Mouse (Mus musculus): Measurements from ENCODE around the gene Scnn1a. TPM values are rescaled to one million over a fixed set of nuclear protein-coding genes. Genes with fewer than 3 reads are reported as not detected.
"Not testable (repeated sequence)": the region's sequence is repeated elsewhere in the genome, so short reads cannot be mapped to it uniquely, and the experiment has no call there.

The Scnn1a gene
- polyA plus RNA-seq (2016; fragmentation: Nextera tagmentation; extraction: Ambion mirVana) = 0.24 and 0.49 TPM in 2 replicates

DNA sequence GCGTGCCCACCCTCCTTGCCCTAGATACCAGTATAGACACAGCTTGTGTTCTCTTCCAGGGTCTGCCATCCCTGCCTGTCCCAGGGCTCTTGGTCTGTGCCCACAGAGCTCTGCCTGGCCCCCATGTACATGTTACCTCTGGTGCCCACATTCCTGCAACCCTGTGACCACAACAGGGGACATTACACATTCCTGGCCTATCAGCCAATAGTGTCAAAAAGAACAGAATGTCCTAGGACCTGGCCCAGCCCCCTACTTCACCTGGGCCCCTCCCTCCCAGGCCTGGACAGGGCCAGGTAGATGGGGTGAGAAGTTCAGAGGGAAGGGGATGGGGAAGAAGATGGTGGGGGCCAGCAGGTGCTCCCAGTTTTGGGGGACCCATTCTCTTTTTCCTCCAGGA lies at the start of gene Scnn1a:
Gene Scnn1a (plus strand): TSS at position 337 of the 400 bp plus-strand sequence.
- H3K9ac ChIP-seq = no peak within 1 kb of the TSS
- ATAC-seq (ENCODE audit: low FRiP score) = no peak
- no peaks in the 10 kb centered on the region for H3K36me3 ChIP-seq (replicated peaks)
- H3K9me3 ChIP-seq = no peaks in the 10 kb centered on the region
- WGBS = 83% methylated on average over 1 of the region's 1 CpGs
- H3K4me3 ChIP-seq (replicated peaks) = no peak within 1 kb of the TSS
- H3K27ac ChIP-seq = no peak within 1 kb of the TSS
- H3K4me2 ChIP-seq = no peak within 1 kb of the TSS
- peaks cover 50% of the 10 kb centered on the region for H3K27me3 ChIP-seq
- H3K4me1 ChIP-seq = peaks cover 11% of the 10 kb centered on the region; the same call in 1 of the 2 replicates

DNA sequence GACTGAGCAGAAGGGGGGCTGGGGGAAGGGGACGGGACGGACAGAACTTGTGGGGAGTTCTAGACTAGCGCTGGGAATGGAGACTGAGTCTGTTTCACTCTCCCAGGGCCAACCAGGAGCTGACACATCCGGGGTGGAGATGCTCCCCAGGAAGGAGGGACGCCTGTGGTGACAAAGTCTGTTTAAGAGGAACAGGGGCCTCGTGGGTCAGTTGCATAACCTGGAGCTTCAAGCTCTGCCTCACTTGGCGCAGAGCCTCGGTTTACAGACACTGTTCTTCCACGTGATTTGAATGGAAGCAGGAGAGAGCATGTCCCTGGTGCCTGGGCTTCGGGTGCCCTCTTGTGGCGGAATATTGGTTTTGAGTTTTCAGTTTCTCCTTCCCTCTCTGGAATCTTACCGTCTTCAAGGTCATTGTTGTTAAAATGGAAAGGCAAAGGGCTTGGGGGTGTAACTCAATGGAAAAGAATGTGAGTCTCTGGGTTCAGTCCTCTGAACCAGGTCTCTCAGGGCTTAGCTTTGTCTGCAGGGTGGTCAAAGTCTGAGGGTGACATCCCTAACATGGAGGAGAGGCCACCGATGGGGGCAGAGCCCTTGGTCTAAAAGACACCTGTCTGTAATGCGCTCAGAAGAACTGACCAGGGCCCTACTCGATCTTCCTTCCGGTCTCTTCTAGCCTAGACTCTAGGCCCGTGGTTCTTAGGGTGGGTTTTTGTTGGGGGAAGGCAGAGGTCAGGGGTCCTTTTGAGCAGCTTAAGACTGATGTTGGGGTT lies 48.8 kb upstream of the Scnn1a start:
- peak; percentile 92 for ATAC-seq (ENCODE audit: low FRiP score)
- Histone ChIP-seq H3K4me3 (replicated peaks) (no peak overlapping the region), H3K9ac (no peak overlapping the region), H3K9me3 (no peaks in the 10 kb centered on the region), H3K36me3 (replicated peaks) (no peaks in the 10 kb centered on the region), H3K4me2 (peak overlapping the region; percentile 44), H3K27ac (no peak overlapping the region), H3K27me3 (peaks cover 14% of the 10 kb centered on the region; the same call in 1 of the 2 replicates), H3K4me1 (peaks cover 3% of the 10 kb centered on the region; the same call in 1 of the 2 replicates)
- WGBS = 22% methylated on average over 17 of the region's 17 CpGs

DNA sequence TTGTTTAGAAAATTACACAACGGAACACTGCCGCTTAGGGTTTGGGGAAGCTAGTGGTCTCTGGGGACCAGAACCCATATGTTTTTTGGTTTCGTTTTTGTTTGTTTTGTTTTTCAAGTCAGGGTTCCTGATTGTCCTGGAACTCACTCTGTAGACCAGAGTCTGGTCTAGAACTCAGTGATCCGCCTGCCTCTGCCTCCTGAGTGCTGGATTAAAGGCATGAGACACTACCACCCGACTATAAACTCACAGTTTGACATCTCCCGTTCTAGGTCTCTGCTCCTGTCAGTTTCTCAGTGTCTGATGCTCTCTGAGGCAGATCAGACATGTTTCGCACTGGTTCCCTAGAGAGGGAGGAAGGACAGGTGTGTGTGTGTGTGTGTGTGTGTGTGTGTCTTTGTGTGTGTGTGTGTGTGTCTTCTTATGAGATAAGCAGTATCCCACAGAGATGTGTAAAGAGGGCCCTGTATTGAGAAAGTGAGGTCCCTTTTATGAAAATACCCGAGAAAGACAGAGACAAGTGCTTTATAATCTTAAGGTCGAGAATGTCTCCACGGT lies 48.2 kb upstream of the Scnn1a start:
- 84% methylated on average over 10 of the region's 10 CpGs for WGBS

DNA sequence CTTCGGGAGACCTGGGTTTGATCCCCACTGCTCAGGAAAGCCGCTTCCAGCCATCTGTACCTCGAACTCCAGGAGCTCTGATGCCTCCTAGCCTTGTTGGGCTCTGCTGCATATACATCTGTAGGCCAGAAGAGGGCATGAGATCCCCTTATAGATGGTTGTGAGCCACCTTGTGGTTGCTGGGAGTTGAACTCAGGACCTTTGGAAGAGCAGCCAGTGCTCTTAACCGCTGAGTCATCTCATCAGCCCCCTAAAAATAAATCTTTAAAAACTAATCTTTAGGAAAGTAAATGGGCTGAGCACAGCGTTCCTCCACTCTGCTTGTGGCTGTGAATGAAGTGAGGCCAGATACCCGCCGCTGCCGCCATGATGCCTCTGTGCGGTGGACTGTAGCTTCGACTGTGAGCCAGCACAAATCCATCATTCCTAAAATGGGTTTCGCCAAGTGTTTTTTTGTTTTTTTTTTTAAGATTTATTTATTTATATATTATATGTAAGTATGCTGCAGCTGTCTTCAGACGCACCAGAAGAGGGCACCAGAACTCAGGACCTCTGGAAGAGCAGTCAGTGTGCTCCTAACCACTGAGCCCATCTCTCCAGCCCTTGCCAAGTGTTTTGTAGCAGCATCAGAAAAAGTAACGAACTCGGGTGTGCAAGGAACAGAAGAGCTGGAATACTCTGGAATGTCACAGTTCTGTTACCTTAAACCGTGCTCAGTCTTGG lies 45.5 kb upstream of the Scnn1a start:
- ATAC-seq (ENCODE audit: low FRiP score) = no peak
- Histone ChIP-seq H3K4me3 (replicated peaks) (no peak overlapping the region), H3K9me3 (no peaks in the 10 kb centered on the region), H3K36me3 (replicated peaks) (no peaks in the 10 kb centered on the region), H3K4me1 (peaks cover 3% of the 10 kb centered on the region; the same call in 1 of the 2 replicates), H3K27ac (no peak overlapping the region), H3K9ac (no peak overlapping the region), H3K4me2 (no peak overlapping the region), H3K27me3 (peaks cover 14% of the 10 kb centered on the region; the same call in 1 of the 2 replicates)
- WGBS = 61% methylated on average over 15 of the region's 15 CpGs

More for the DNA sequence above, 48.2 kb upstream of the Scnn1a start:
- Histone ChIP-seq H3K9me3 (no peaks in the 10 kb centered on the region), H3K9ac (no peak overlapping the region), H3K27me3 (peaks cover 14% of the 10 kb centered on the region; the same call in 1 of the 2 replicates), H3K4me2 (no peak overlapping the region), H3K36me3 (replicated peaks) (no peaks in the 10 kb centered on the region), H3K4me1 (peaks cover 3% of the 10 kb centered on the region; the same call in 1 of the 2 replicates), H3K27ac (no peak overlapping the region), H3K4me3 (replicated peaks) (no peak overlapping the region)
- no peak for ATAC-seq (ENCODE audit: low FRiP score)

DNA sequence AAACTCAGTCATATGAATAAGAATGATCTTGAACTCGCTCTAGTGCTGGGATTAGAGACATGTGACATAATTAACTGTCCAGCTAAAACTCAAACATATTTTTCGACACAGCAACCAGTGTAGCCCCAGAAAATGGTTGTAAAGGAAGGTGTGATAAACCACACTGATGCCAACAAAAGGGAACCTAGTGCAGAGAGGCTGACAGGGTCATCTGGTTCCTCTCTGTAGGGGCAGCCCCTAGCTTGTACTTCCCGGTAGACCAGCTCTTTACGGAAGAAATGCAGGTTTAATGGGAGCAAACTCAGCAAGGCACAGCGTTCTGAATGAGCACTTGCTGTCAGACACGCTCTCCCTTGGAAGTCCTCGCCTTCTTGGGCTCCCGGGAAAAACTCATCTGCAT lies 40.7 kb upstream of the Scnn1a start:
- no peak overlapping the region for H3K9ac ChIP-seq
- no peaks in the 10 kb centered on the region for H3K36me3 ChIP-seq (replicated peaks)
- no peaks in the 10 kb centered on the region for H3K4me1 ChIP-seq
- no peak overlapping the region for H3K4me3 ChIP-seq (replicated peaks)
- no peak for ATAC-seq (ENCODE audit: low FRiP score)
- no peaks in the 10 kb centered on the region for H3K9me3 ChIP-seq
- H3K27ac ChIP-seq = no peak overlapping the region
- WGBS = 69% methylated on average over 8 of the region's 8 CpGs
- no peak overlapping the region for H3K4me2 ChIP-seq
- no peaks in the 10 kb centered on the region for H3K27me3 ChIP-seq

DNA sequence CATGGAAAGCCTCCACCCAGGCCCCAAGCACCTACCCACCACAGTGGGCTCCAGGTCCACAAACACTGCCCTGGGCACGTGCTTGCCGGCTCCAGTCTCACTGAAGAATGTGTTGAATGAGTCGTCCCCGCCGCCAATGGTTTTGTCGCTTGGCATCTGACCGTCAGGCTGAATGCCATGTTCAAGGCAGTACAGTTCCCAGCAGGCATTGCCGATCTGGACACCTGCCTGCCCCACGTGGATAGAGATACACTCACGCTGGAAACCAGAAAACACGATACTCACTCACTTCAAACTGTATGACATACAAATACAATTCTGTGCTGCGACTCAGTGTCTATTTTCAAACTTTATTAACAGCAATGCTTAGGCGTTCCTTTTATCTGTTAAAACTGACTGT lies 37.7 kb upstream of the Scnn1a start:
- H3K4me2 ChIP-seq; H3K27ac ChIP-seq; H3K27me3 ChIP-seq; H3K9me3 ChIP-seq; H3K4me1 ChIP-seq; H3K36me3 ChIP-seq (replicated peaks); H3K9ac ChIP-seq; ATAC-seq (ENCODE audit: low FRiP score); H3K4me3 ChIP-seq (replicated peaks): not testable (repeated sequence)
- 94% methylated on average over 13 of the region's 13 CpGs for WGBS

DNA sequence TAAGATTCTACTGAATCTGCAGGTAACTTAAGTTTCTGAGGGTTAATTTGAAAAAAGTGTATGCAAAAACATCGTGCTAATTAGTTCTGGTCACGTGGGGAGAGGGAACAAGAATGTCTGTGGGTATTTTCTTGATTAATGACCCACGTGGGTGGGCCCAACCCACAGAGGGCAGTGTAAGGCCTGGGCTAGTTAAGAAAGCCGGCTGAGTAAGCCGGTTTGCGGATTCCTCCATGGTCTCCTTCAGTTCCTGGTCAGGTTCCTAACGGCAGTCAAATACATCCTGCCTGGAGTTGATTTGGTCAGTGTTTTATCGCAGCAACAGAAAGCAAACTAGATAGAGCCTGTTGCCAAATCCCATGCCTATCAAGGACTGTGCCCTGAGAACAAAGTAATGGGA lies 36.2 kb upstream of the Scnn1a start:
- Histone ChIP-seq H3K4me1 (no peaks in the 10 kb centered on the region), H3K4me3 (replicated peaks) (no peak overlapping the region), H3K4me2 (no peak overlapping the region), H3K9ac (no peak overlapping the region), H3K27me3 (no peaks in the 10 kb centered on the region), H3K36me3 (replicated peaks) (no peaks in the 10 kb centered on the region), H3K9me3 (no peaks in the 10 kb centered on the region), H3K27ac (no peak overlapping the region)
- 58% methylated on average over 8 of the region's 8 CpGs for WGBS
- ATAC-seq (ENCODE audit: low FRiP score) = no peak

DNA sequence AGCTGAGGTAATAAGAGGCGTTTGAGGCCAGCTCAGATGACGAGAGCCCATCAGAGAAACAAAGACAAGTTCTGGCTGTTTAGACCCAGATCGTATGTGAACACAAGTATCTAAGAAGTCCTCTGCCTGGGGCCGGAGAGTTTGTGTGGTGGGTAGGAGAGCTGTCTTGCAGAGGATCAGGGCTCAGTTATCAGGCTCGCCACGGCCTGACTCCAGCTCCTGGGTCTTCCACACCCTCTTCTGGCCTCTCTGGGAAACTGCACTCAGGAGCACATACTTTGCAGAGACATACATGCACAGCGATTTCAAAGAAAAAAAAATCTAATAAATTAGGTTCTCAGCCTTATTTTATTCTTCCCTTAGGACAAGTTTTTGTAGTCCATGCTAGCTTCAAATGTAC lies 35.7 kb upstream of the Scnn1a start:
- H3K27ac ChIP-seq = no peak overlapping the region
- no peak overlapping the region for H3K9ac ChIP-seq
- H3K4me2 ChIP-seq = no peak overlapping the region
- 93% methylated on average over 7 of the region's 7 CpGs for WGBS
- H3K4me3 ChIP-seq (replicated peaks) = no peak overlapping the region
- H3K27me3 ChIP-seq = no peaks in the 10 kb centered on the region
- no peak for ATAC-seq (ENCODE audit: low FRiP score)
- no peaks in the 10 kb centered on the region for H3K9me3 ChIP-seq
- no peaks in the 10 kb centered on the region for H3K36me3 ChIP-seq (replicated peaks)
- H3K4me1 ChIP-seq = no peaks in the 10 kb centered on the region

DNA sequence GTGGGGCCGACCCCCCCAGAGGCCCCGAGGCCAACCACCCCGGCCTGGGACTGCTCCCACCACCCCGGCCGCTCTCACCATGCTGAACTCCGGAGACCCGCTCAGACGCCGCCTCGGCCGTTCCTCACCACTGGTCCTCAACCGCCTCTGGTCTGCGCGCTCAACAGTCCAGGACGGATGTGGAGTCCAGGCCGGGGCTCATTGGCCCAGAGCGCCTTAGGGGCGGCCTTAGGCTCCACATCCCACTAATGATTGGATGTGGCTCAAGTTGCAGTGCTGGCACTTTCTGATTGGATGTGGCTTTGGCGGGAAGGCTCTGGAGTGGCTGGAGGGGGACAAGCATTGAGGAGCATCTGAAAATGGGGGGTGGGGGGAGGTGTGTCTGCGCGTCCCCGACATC lies 34.6 kb upstream of the Scnn1a start, which contains the start of gene Tuba3a:
Gene Tuba3a (minus strand): TSS at position 153 of the 400 bp plus-strand sequence.
- ATAC-seq (ENCODE audit: low FRiP score) = no peak
- WGBS = 94% methylated on average over 22 of the region's 22 CpGs
- no peaks in the 10 kb centered on the region for H3K9me3 ChIP-seq
- no peaks in the 10 kb centered on the region for H3K27me3 ChIP-seq
- no peaks in the 10 kb centered on the region for H3K36me3 ChIP-seq (replicated peaks)
- H3K4me2 ChIP-seq = no peak within 1 kb of the TSS
- no peak within 1 kb of the TSS for H3K4me3 ChIP-seq (replicated peaks)
- H3K9ac ChIP-seq = no peak within 1 kb of the TSS
- H3K4me1 ChIP-seq = no peaks in the 10 kb centered on the region
- no peak within 1 kb of the TSS for H3K27ac ChIP-seq

DNA sequence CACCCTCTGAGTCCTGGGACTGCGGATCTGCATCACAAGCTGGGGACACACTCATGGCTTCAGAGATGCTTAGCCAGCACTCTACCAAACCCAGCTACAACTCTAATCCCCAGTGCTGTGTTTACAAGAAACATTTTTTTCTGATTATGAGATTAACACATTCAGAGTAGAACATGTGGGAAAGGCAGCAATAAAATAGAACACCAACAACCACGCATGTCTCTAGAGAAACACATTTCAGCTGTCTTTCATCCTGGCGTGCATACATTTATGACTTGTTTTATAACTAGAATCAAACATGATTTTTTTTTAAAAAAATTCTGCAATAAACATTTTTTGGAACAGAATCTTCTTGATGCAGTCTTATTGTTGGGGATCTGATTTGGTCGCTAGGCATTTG lies 33.5 kb upstream of the Scnn1a start:
- Histone ChIP-seq H3K4me1 (no peaks in the 10 kb centered on the region), H3K36me3 (replicated peaks) (no peaks in the 10 kb centered on the region), H3K9me3 (no peaks in the 10 kb centered on the region), H3K27me3 (no peaks in the 10 kb centered on the region), H3K9ac (no peak overlapping the region), H3K4me3 (replicated peaks) (no peak overlapping the region), H3K4me2 (no peak overlapping the region), H3K27ac (no peak overlapping the region)
- WGBS = 84% methylated on average over 4 of the region's 4 CpGs
- no peak for ATAC-seq (ENCODE audit: low FRiP score)

DNA sequence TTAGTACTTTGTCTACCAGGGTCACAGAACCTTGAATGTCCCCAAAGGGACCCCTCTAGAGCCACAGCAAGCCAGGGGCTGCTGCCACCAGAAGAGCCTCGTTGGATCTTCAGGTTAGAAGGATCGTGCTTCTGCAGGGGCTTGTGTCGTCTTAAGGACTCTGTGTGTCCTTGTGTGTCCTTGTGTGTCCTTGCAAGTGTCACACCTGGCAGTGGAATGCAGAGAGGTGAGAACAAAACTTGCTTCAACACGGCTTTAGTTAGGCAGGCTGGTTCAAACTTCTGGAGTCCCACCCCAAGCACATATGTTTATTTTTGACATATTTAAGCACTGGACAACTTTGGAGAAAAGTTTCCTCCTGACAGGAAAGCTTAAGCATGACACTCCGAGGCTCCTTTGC lies 31.7 kb upstream of the Scnn1a start:
- WGBS = 77% methylated on average over 5 of the region's 5 CpGs
- Histone ChIP-seq H3K27ac (no peak overlapping the region), H3K4me1 (no peaks in the 10 kb centered on the region), H3K9ac (no peak overlapping the region), H3K36me3 (replicated peaks) (no peaks in the 10 kb centered on the region), H3K9me3 (no peaks in the 10 kb centered on the region), H3K27me3 (no peaks in the 10 kb centered on the region), H3K4me3 (replicated peaks) (no peak overlapping the region), H3K4me2 (no peak overlapping the region)
- ATAC-seq (ENCODE audit: low FRiP score) = no peak

DNA sequence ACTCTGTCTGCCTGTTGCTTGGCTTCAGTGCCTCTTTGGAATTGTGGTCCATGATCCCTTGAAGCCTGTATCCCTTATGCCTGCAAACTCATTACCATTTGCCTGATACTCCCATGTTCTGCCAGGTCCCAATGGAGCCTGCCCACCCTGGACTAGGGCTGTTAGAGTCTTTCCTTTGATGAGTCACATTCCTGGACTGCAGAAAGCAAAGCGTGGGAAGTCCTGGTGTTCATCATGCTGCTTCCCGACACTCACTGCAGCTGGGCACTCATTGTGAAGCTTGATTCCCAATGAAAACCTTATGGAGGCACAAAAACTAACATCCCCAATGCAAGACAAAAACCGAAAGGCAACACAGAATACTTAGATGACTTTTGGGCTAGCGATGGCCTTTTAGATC lies 29.1 kb upstream of the Scnn1a start:
- Histone ChIP-seq H3K4me1 (no peaks in the 10 kb centered on the region), H3K9ac (no peak overlapping the region), H3K9me3 (no peaks in the 10 kb centered on the region), H3K36me3 (replicated peaks) (no peaks in the 10 kb centered on the region), H3K27ac (no peak overlapping the region), H3K27me3 (no peaks in the 10 kb centered on the region), H3K4me2 (no peak overlapping the region), H3K4me3 (replicated peaks) (no peak overlapping the region)
- no peak for ATAC-seq (ENCODE audit: low FRiP score)
- 83% methylated on average over 4 of the region's 4 CpGs for WGBS
